Mouse (Mus musculus) urinary bladder, postnatal 14 days (tissue): Measurements from ENCODE around the gene Ldlrad3.

ENCODE experiments used
- DNase-seq: peaks from one replicate; pipeline ENCODE4 v3.0.0; 2021; ENCODE audit warnings: low spot score

Ldlrad3 gene

GRCm38 (mm10) chr2:102038229-102038894 is 147.8 kb downstream of the Ldlrad3 start:
- DNase-seq: peak; percentile 41

GRCm38 (mm10) chr2:102036665-102037511 is 149.3 kb downstream of the Ldlrad3 start:
- no peak for DNase-seq

- no peak for DNase-seq
Observed at GRCm38 (mm10) chr2:102034513-102034879, 151.7 kb downstream of the Ldlrad3 start.

- no peak for DNase-seq
Observed at GRCm38 (mm10) chr2:102033818-102034512, 152.2 kb downstream of the Ldlrad3 start.

- no peak for DNase-seq
Observed at GRCm38 (mm10) chr2:102032713-102033343, 153.4 kb downstream of the Ldlrad3 start.

- peak; percentile 49 for DNase-seq
Observed at GRCm38 (mm10) chr2:102030652-102031051, 155.5 kb downstream of the Ldlrad3 start.

GRCm38 (mm10) chr2:102030152-102030551 is 156.0 kb downstream of the Ldlrad3 start:
- no peak for DNase-seq

- no peak for DNase-seq
Observed at GRCm38 (mm10) chr2:102029682-102030081, 156.5 kb downstream of the Ldlrad3 start.

- DNase-seq: no peak
Observed at GRCm38 (mm10) chr2:102027265-102027664, 158.9 kb downstream of the Ldlrad3 start.

- no peak for DNase-seq
Observed at GRCm38 (mm10) chr2:102026156-102026555, 160.0 kb downstream of the Ldlrad3 start.

- no peak for DNase-seq
Observed at GRCm38 (mm10) chr2:102024483-102024882, 161.7 kb downstream of the Ldlrad3 start.

- no peak for DNase-seq
Observed at GRCm38 (mm10) chr2:102021371-102022084, 164.7 kb downstream of the Ldlrad3 start.

- DNase-seq: no peak
Observed at GRCm38 (mm10) chr2:102020546-102020945, 165.6 kb downstream of the Ldlrad3 start.

- no peak for DNase-seq
Observed at GRCm38 (mm10) chr2:102014538-102015113, 171.6 kb downstream of the Ldlrad3 start.

GRCm38 (mm10) chr2:102011311-102011975 is 174.7 kb downstream of the Ldlrad3 start:
- DNase-seq: no peak

GRCm38 (mm10) chr2:102009766-102010265 is 176.4 kb downstream of the Ldlrad3 start:
- no peak for DNase-seq

GRCm38 (mm10) chr2:102006143-102006542 is 180.0 kb downstream of the Ldlrad3 start:
- no peak for DNase-seq

GRCm38 (mm10) chr2:102005377-102006007 is 180.7 kb downstream of the Ldlrad3 start:
- DNase-seq: no peak

- no peak for DNase-seq
Observed at GRCm38 (mm10) chr2:102003776-102004264, 182.4 kb downstream of the Ldlrad3 start.
